Mouse (Mus musculus) heart, embryonic 14.5 days (tissue): ENCODE data around the gene Il2rg. TPM values are rescaled to one million over a fixed set of nuclear protein-coding genes. Genes with fewer than 3 reads are reported as not detected.

ENCODE experiments used
- ATAC-seq: fragments of 200-750 bp; cut with Nextera tagmentation; 2 replicates; pipeline ENCODE4 v1.8.0; 2017; ENCODE audit warnings: low read depth, moderate TSS enrichment; ENCODE audit not compliant: insufficient number of reproducible peaks, insufficient read depth, low FRiP score
- H3K27ac ChIP-seq, 2 experiments: fragments of 200-500 bp in 1 of 2; fragments of 300-500 bp in 1 of 2; sonication (generic) in 1 of 2; replicated peaks in 1 of 2; 2 replicates each; pipeline ENCODE4 v1.5.1; 2012 to 2014; ENCODE audit warnings: low read depth in 2 of 2, low read length in 2 of 2, control low read depth in 1 of 2, mild to moderate bottlenecking in 1 of 2, mixed read lengths in 1 of 2; ENCODE audit not compliant: control insufficient read depth in 1 of 2, insufficient read depth in 1 of 2
- H3K27me3 ChIP-seq: fragments of 300-500 bp; sonication (generic); 2 replicates; pipeline ENCODE4 v1.6.1; 2014; ENCODE audit warnings: mild to moderate bottlenecking, low read length, control low read depth; ENCODE audit not compliant: control insufficient read depth, insufficient read depth
- H3K36me3 ChIP-seq: fragments of 300-500 bp; sonication (generic); 2 replicates; pipeline ENCODE4 v1.6.1; 2014; ENCODE audit warnings: mild to moderate bottlenecking, control low read depth, low read length, mixed read lengths; ENCODE audit not compliant: control insufficient read depth, insufficient read depth
- H3K4me1 ChIP-seq, 2 experiments: fragments of 200-500 bp in 1 of 2; fragments of 300-500 bp in 1 of 2; sonication (generic) in 1 of 2; 2 replicates each; pipeline ENCODE4 v1.6.1; 2012 to 2014; ENCODE audit warnings: low read length in 2 of 2, control low read depth in 1 of 2, mixed read lengths in 1 of 2; ENCODE audit not compliant: control insufficient read depth in 2 of 2, insufficient read depth in 2 of 2
- H3K4me2 ChIP-seq: fragments of 300-500 bp; sonication (generic); 2 replicates; pipeline ENCODE4 v1.6.1; 2014; ENCODE audit warnings: mild to moderate bottlenecking, low read length
- H3K4me3 ChIP-seq, 2 experiments: fragments of 200-500 bp in 1 of 2; fragments of 300-500 bp in 1 of 2; sonication (generic) in 1 of 2; 2 replicates each; pipeline ENCODE4 v1.5.1; 2012 to 2014; ENCODE audit warnings: low read length in 2 of 2, mild to moderate bottlenecking in 2 of 2, control low read depth in 1 of 2, low read depth in 1 of 2, moderate library complexity in 1 of 2; ENCODE audit not compliant: control insufficient read depth in 1 of 2, insufficient read depth in 1 of 2
- H3K9ac ChIP-seq: fragments of 300-500 bp; sonication (generic); 2 replicates; pipeline ENCODE4 v1.6.1; 2014; ENCODE audit warnings: mild to moderate bottlenecking, low read length
- H3K9me3 ChIP-seq: fragments of 300-500 bp; sonication (generic); 2 replicates; pipeline ENCODE4 v1.6.1; 2016; ENCODE audit warnings: low read length, control low read depth; ENCODE audit not compliant: control insufficient read depth
- WGBS: fragments of 180-500 bp; shearing (Covaris S2); extraction: QIAGEN DNeasy Blood & Tissue Kit; methylation state at CpG from one replicate; pipeline ENCODE4 v1.1.7; 2014; 5-methylcytosine and 5-hydroxymethylcytosine counted together
- polyA plus RNA-seq: library from polyadenylated mRNA; unstranded; fragments of >200 nt; fragmentation: Nextera tagmentation; extraction: Ambion mirVana; gene quantifications from 2 replicates; pipeline ENCODE4 v1.2.1, GENCODE M21; 2014

The Il2rg gene
- polyA plus RNA-seq, 1 experiment from 2014 or later: 16.7 TPM

GRCm38 (mm10) chrX:101299473-101300426 is 31.7 kb upstream of the Il2rg start:
- no peaks in the 10 kb centered on the region for H3K9me3 ChIP-seq
- H3K36me3 ChIP-seq: peaks cover 28% of the 10 kb centered on the region
- peak overlapping the region; percentile 32 to 40 for H3K4me3 ChIP-seq
- ATAC-seq: no peak
- WGBS: 39% methylated on average over 11 of the region's 13 CpGs
- H3K9ac ChIP-seq: peak overlapping the region; percentile 61; the same call in 1 of the 2 replicates
- H3K4me2 ChIP-seq: peak overlapping the region; percentile 61
- no peaks in the 10 kb centered on the region for H3K27me3 ChIP-seq
- no peak overlapping the region for H3K27ac ChIP-seq
- H3K4me1 ChIP-seq: no peaks in the 10 kb centered on the region; a peak in 2 of 4 replicates

DNA sequence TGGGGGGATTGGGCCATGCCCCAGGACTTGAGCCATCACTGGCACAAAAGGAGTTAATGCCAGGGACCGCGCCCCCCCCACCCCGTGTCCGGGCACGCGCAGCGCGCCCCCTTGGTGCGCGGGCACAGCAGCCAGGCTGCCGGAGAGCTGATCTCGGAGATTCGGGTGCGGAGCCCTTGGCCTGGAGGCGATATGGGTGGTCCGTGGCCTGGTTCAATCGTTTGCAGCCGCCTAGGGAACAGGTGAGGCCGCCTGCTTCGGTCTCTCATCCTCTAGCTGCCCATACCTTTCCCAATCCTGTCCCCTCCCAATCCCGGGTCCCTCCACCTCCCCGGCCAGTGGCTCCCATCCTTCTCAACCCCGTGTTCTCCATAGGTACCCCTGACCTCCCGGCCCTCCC is 31.0 kb upstream of the Il2rg start, which contains the start of gene Nlgn3:
TSS of gene Nlgn3 (plus strand) at position 114 of the 400 bp plus-strand sequence.
- H3K9ac ChIP-seq: peak within 1 kb of the TSS; percentile 61; the same call in 1 of the 2 replicates
- WGBS: 20% methylated on average over 23 of the region's 24 CpGs

DNA sequence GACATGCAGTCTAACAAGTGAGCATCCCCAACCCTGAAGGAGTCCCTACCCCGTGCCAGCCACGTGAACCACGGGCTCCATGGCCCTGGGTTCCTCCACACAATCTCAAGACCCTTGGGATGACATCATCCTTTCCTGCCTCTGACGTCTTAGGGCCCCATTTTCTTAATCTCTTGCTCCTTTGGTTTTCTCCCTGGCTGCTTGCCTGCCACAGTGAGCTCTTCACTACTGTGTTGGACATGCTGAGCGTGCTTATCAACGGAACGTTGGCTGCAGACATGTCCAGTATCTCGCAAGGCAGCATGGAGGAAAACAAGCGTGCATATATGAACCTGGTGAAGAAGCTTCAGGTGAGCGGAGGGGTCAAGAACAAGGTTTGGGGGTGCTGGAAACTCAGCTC is 22.1 kb upstream of the Il2rg start:
- 71% methylated on average over 10 of the region's 10 CpGs for WGBS
- Histone ChIP-seq H3K27ac (no peak overlapping the region), H3K36me3 (peaks cover 97% of the 10 kb centered on the region), H3K9ac (no peak overlapping the region), H3K4me3 (no peak overlapping the region), H3K9me3 (no peaks in the 10 kb centered on the region), H3K4me2 (no peak overlapping the region), H3K27me3 (no peaks in the 10 kb centered on the region), H3K4me1 (no peaks in the 10 kb centered on the region)
- no peak for ATAC-seq

More for the DNA sequence above, 31.0 kb upstream of the Il2rg start, which contains the start of gene Nlgn3:
- Histone ChIP-seq H3K9me3 (no peaks in the 10 kb centered on the region), H3K4me2 (peak within 1 kb of the TSS; percentile 61), H3K27me3 (no peaks in the 10 kb centered on the region), H3K4me3 (peak within 1 kb of the TSS; percentile 32 to 40), H3K36me3 (peaks cover 34% of the 10 kb centered on the region), H3K27ac (no peak within 1 kb of the TSS), H3K4me1 (no peaks in the 10 kb centered on the region; a peak in 2 of 4 replicates)
- ATAC-seq: no peak

GRCm38 (mm10) chrX:101289037-101289436 is 21.0 kb upstream of the Il2rg start:
- peaks cover 98% of the 10 kb centered on the region for H3K36me3 ChIP-seq
- H3K9me3 ChIP-seq: no peaks in the 10 kb centered on the region
- H3K4me2 ChIP-seq: no peak overlapping the region
- H3K4me1 ChIP-seq: no peaks in the 10 kb centered on the region
- no peak overlapping the region for H3K9ac ChIP-seq
- no peak for ATAC-seq
- H3K4me3 ChIP-seq: no peak overlapping the region
- H3K27ac ChIP-seq: no peak overlapping the region
- H3K27me3 ChIP-seq: no peaks in the 10 kb centered on the region
- WGBS: 82% methylated on average over 7 of the region's 7 CpGs

GRCm38 (mm10) chrX:101288432-101288831 is 20.4 kb upstream of the Il2rg start:
- Histone ChIP-seq H3K36me3 (peaks cover 98% of the 10 kb centered on the region), H3K4me2 (no peak overlapping the region), H3K4me3 (no peak overlapping the region), H3K4me1 (no peaks in the 10 kb centered on the region), H3K27ac (no peak overlapping the region), H3K9ac (no peak overlapping the region), H3K27me3 (no peaks in the 10 kb centered on the region), H3K9me3 (no peaks in the 10 kb centered on the region)
- WGBS: 85% methylated on average over 6 of the region's 6 CpGs
- no peak for ATAC-seq

GRCm38 (mm10) chrX:101287543-101287942 is 19.5 kb upstream of the Il2rg start:
- Histone ChIP-seq H3K9ac (no peak overlapping the region), H3K4me2 (no peak overlapping the region), H3K27me3 (no peaks in the 10 kb centered on the region), H3K27ac (no peak overlapping the region), H3K4me3 (no peak overlapping the region), H3K9me3 (no peaks in the 10 kb centered on the region), H3K36me3 (peaks cover 97% of the 10 kb centered on the region), H3K4me1 (no peaks in the 10 kb centered on the region)
- 58% methylated on average over 3 of the region's 3 CpGs for WGBS
- ATAC-seq: no peak

- no peak overlapping the region for H3K9ac ChIP-seq
- no peak for ATAC-seq
- H3K36me3 ChIP-seq: peaks cover 96% of the 10 kb centered on the region
- WGBS: 84% methylated on average over 14 of the region's 14 CpGs
- H3K9me3 ChIP-seq: no peaks in the 10 kb centered on the region
- no peak overlapping the region for H3K4me3 ChIP-seq
- H3K27ac ChIP-seq: no peak overlapping the region
- H3K4me2 ChIP-seq: no peak overlapping the region
- no peaks in the 10 kb centered on the region for H3K27me3 ChIP-seq
- H3K4me1 ChIP-seq: no peaks in the 10 kb centered on the region
Observed at GRCm38 (mm10) chrX:101285953-101286670, 18.1 kb upstream of the Il2rg start.
